Mouse (Mus musculus) bone marrow, adult 2 months (tissue): Measurements from ENCODE around the gene Itga6. TPM values are rescaled to one million over a fixed set of nuclear protein-coding genes. Genes with fewer than 3 reads are reported as not detected.
"Not testable (repeated sequence)": the region's sequence is repeated elsewhere in the genome, so short reads cannot be mapped to it uniquely, and the experiment has no call there.

ENCODE experiments used
- H3K27ac ChIP-seq: fragments of 200-500 bp; 2 replicates; pipeline ENCODE4 v1.5.1; 2012; ENCODE audit warnings: low read depth, mild to moderate bottlenecking, control low read depth, inconsistent platforms, low read length; ENCODE audit not compliant: control insufficient read depth, poor library complexity, insufficient read depth
- H3K4me1 ChIP-seq: fragments of 200-500 bp; 2 replicates; pipeline ENCODE4 v1.6.1; 2011; ENCODE audit warnings: low read length; ENCODE audit not compliant: control insufficient read depth, insufficient read depth
- H3K4me3 ChIP-seq: fragments of 200-500 bp; replicated peaks from 2 replicates; pipeline ENCODE3; 2011; ENCODE audit warnings: mild to moderate bottlenecking, low read depth, low read length, control low read depth; ENCODE audit not compliant: control insufficient read depth
- CTCF ChIP-seq: fragments of 200-500 bp; IDR thresholded peaks from 2 replicates; pipeline ENCODE4 v1.5.1; 2011; ENCODE audit warnings: low read length, control low read depth; ENCODE audit not compliant: control insufficient read depth, insufficient read depth
- POLR2A ChIP-seq: fragments of 200-500 bp; IDR thresholded peaks from 2 replicates; pipeline ENCODE4 v1.6.1; 2011; ENCODE audit warnings: low read depth, mild to moderate bottlenecking, control low read depth, low read length, borderline replicate concordance; ENCODE audit not compliant: control insufficient read depth
- WGBS: fragments of 180-500 bp; shearing (Covaris S2); methylation state at CpG from one replicate; pipeline ENCODE4 v1.1.7; 2018; 5-methylcytosine and 5-hydroxymethylcytosine counted together
- polyA plus RNA-seq: library from polyadenylated mRNA; stranded (reverse); fragments of >200 nt; gene quantifications from 2 replicates; pipeline ENCODE4 v1.2.4, GENCODE M21; 2011; ENCODE audit warnings: low replicate concordance; ENCODE audit not compliant: missing spikeins, insufficient read depth, insufficient read length

The Itga6 gene
- polyA plus RNA-seq, 1 experiment = 38.3 TPM

- H3K4me3 ChIP-seq = no peak overlapping the region
- no peak for TF ChIP-seq CTCF
- TF ChIP-seq POLR2A = no peak
- no peak overlapping the region for H3K27ac ChIP-seq
- WGBS = 64% methylated on average over 2 of the region's 2 CpGs
- no peaks in the 10 kb centered on the region for H3K4me1 ChIP-seq
Measured at GRCm38 (mm10) chr2:71711640-71712039, 33.8 kb upstream of the Itga6 start.

- 87% methylated on average over 5 of the region's 5 CpGs for WGBS
- Histone ChIP-seq H3K27ac (no peak overlapping the region), H3K4me1 (no peaks in the 10 kb centered on the region), H3K4me3 (no peak overlapping the region)
- TF ChIP-seq POLR2A = no peak
- TF ChIP-seq CTCF = no peak
Measured at GRCm38 (mm10) chr2:71714416-71714815, 31.0 kb upstream of the Itga6 start.

- WGBS = 68% methylated on average over 9 of the region's 9 CpGs
- TF ChIP-seq POLR2A = no peak
- TF ChIP-seq CTCF = no peak
- H3K4me1 ChIP-seq = peaks cover 2% of the 10 kb centered on the region; the same call in 1 of the 2 replicates
- no peak overlapping the region for H3K27ac ChIP-seq
- H3K4me3 ChIP-seq = no peak overlapping the region
Measured at GRCm38 (mm10) chr2:71719005-71719386, 26.4 kb upstream of the Itga6 start.

GRCm38 (mm10) chr2:71719387-71720034 lies 25.9 kb upstream of the Itga6 start:
- no peak overlapping the region for H3K4me3 ChIP-seq
- WGBS = 68% methylated on average over 5 of the region's 5 CpGs
- H3K4me1 ChIP-seq = peaks cover 2% of the 10 kb centered on the region; the same call in 1 of the 2 replicates
- TF ChIP-seq POLR2A = no peak
- no peak for TF ChIP-seq CTCF
- no peak overlapping the region for H3K27ac ChIP-seq

- H3K27ac ChIP-seq, H3K4me3 ChIP-seq, H3K4me1 ChIP-seq: not testable (repeated sequence)
- WGBS = 72% methylated on average over 2 of the region's 2 CpGs
Measured at GRCm38 (mm10) chr2:71720556-71720955, 24.9 kb upstream of the Itga6 start.

- TF ChIP-seq POLR2A = no peak
- TF ChIP-seq CTCF = no peak
- Histone ChIP-seq H3K4me3 (no peak overlapping the region), H3K27ac (no peak overlapping the region), H3K4me1 (peaks cover 2% of the 10 kb centered on the region; the same call in 1 of the 2 replicates)
- WGBS = 26% methylated on average over 5 of the region's 5 CpGs
Measured at GRCm38 (mm10) chr2:71722913-71723312, 22.5 kb upstream of the Itga6 start.

- no peak overlapping the region for H3K27ac ChIP-seq
- peaks cover 2% of the 10 kb centered on the region; the same call in 1 of the 2 replicates for H3K4me1 ChIP-seq
- TF ChIP-seq CTCF (no peak), POLR2A (no peak)
- H3K4me3 ChIP-seq = no peak overlapping the region
- 70% methylated on average over 3 of the region's 3 CpGs for whole genome bisulfite sequencing
Measured at GRCm38 (mm10) chr2:71723623-71724022, 21.8 kb upstream of the Itga6 start.

GRCm38 (mm10) chr2:71724028-71724427 lies 21.4 kb upstream of the Itga6 start:
- WGBS = 71% methylated on average over 6 of the region's 6 CpGs
- peaks cover 2% of the 10 kb centered on the region; the same call in 1 of the 2 replicates for H3K4me1 ChIP-seq
- H3K27ac ChIP-seq = no peak overlapping the region
- TF ChIP-seq CTCF = no peak
- TF ChIP-seq POLR2A = no peak
- H3K4me3 ChIP-seq = no peak overlapping the region

- peaks cover 2% of the 10 kb centered on the region; the same call in 1 of the 2 replicates for H3K4me1 ChIP-seq
Measured at GRCm38 (mm10) chr2:71725446-71725845, 20.0 kb upstream of the Itga6 start.

More at GRCm38 (mm10) chr2:71725446-71725845, 20.0 kb upstream of the Itga6 start:
- TF ChIP-seq CTCF (no peak), POLR2A (no peak)
- no peak overlapping the region for H3K27ac ChIP-seq
- 89% methylated on average over 1 of the region's 1 CpGs for WGBS
- no peak overlapping the region for H3K4me3 ChIP-seq
